Mouse (Mus musculus): ENCODE measurements around the gene Rbm20.

DNA sequence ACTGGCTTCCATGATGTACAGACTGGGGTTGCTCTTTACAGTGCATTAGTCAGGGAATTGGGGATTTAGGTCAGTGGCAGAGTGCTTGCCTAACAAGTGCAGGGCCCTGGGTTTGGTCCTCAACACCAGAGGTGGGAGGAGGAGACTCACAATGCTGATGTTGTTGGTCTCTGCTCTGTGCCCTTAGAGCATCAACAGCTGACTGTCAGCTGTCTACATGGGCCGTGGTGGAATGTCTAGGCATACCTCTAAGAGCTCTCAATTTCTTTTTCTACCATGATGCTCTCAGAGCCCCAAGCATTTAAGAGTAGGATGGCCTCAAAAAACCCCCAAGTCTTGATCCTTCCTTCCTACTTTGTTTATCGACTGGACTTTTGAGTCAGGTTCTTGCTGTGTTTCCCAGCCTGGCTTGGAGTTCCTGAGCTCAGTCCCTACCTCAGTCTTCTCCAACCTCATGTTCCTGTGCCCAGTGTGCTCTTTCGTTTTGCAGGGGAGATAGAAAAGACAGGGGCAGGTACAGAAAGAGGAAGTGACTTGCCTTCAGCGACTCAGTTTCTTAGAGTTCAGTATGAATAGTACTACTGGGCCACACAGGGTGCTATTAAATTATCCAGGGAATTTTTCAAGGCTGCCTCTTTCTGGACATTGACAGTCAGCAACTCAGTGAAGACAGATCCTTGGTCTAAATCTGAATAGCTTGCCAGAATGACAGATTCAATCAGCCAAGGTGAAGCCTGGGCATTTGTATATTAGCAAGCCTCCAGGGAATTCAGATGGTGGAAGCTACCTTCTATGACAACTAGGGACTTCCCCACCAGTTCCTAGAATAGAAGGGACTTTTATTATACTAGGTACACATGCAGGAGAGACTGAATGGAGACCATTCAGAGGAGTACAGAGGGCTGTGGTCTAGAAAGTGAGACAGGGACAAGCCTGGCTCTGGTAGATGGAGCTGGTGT lies 192.6 kb downstream of the Rbm20 start:
- TF ChIP-seq CTCF (IDR thresholded peaks at IDR 0.05; ENCODE audit: low read depth) (no peak), EP300 (optimal IDR thresholded peaks at IDR 0.05) (no peak)

Data from stomach, postnatal 0 days (tissue).